Mouse (Mus musculus) brain, embryonic 14.5 days (tissue): ENCODE measurements around the gene Agfg1.
"Not testable (repeated sequence)": the region's sequence is repeated elsewhere in the genome, so short reads cannot be mapped to it uniquely, and the experiment has no call there.

ENCODE experiments used
- CTCF ChIP-seq: fragments of 200-500 bp; IDR thresholded peaks from 2 replicates; pipeline ENCODE4 v1.5.1; 2012; ENCODE audit warnings: inconsistent platforms, mild to moderate bottlenecking, moderate library complexity, borderline replicate concordance; ENCODE audit not compliant: insufficient read depth, insufficient read length; ENCODE audit errors: extremely low read depth
- POLR2A ChIP-seq: fragments of 200-500 bp; IDR thresholded peaks from 2 replicates; pipeline ENCODE4 v1.6.1; 2012; ENCODE audit warnings: mild to moderate bottlenecking, inconsistent platforms, borderline replicate concordance; ENCODE audit not compliant: poor library complexity, insufficient read depth, insufficient read length, severe bottlenecking; ENCODE audit errors: extremely low read depth

GRCm38 (mm10) chr1:82942505-82942904 is 103.2 kb downstream of the Agfg1 start:
- TF ChIP-seq CTCF, POLR2A: not testable (repeated sequence)
